Mouse (Mus musculus) macrophage (primary cell): ENCODE data around the gene Rpn1. TPM values are rescaled to one million over a fixed set of nuclear protein-coding genes. Genes with fewer than 3 reads are reported as not detected.

Experiments
- H3K27ac ChIP-seq: fragments of 350-480 bp; formaldehyde crosslinking; 2 replicates; pipeline ENCODE4 v1.9.0; 2021
- H3K36me3 ChIP-seq: fragments of 350-480 bp; formaldehyde crosslinking; 2 replicates; pipeline ENCODE4 v1.9.0; 2021; ENCODE audit errors: inconsistent target
- H3K4me3 ChIP-seq: fragments of 350-480 bp; formaldehyde crosslinking; 2 replicates; pipeline ENCODE4 v1.9.0; 2021; ENCODE audit errors: inconsistent target
- H3K79me2 ChIP-seq: fragments of 350-480 bp; formaldehyde crosslinking; 2 replicates; pipeline ENCODE4 v1.9.0; 2021; ENCODE audit errors: inconsistent target
- WGBS: methylation state at CpG from one replicate; pipeline ENCODE4 v1.1.7; 2026; ENCODE audit warnings: inconsistent platforms; ENCODE audit not compliant: missing documents; 5-methylcytosine and 5-hydroxymethylcytosine counted together
- polyA plus RNA-seq: library from polyadenylated mRNA; stranded (reverse); fragments of 250-400 nt; gene quantifications from 3 replicates; pipeline ENCODE4 v1.2.4, GENCODE M21; 2018; ENCODE audit warnings: inconsistent platforms

The Rpn1 gene
- polyA plus RNA-seq, 1 experiment from 2014 or later: 177 TPM

DNA sequence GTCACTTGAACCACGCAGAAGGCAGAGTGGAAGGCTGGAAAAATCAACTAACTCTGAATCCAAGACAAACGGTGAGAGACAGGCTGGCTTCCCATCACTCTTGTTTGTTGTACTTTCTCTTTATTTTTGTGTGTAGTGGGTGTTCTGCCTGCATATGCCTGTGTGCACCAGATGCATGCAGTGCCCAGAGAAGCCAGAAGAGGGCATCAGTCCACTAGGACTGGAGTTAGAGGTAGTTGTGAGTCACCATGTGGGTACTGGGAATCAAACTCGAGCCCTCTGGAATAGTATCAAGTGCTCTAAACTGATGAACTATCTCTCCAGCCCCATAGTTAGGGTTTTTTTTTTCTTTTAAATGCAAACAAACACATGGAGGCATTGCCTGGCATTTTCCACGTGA lies 67.1 kb downstream of the Rpn1 start:
- WGBS: 93% methylated on average over 4 of the region's 4 CpGs
- H3K79me2 ChIP-seq: no peaks in the 10 kb centered on the region
- no peak overlapping the region for H3K4me3 ChIP-seq
- H3K36me3 ChIP-seq: no peaks in the 10 kb centered on the region
- no peak overlapping the region for H3K27ac ChIP-seq

DNA sequence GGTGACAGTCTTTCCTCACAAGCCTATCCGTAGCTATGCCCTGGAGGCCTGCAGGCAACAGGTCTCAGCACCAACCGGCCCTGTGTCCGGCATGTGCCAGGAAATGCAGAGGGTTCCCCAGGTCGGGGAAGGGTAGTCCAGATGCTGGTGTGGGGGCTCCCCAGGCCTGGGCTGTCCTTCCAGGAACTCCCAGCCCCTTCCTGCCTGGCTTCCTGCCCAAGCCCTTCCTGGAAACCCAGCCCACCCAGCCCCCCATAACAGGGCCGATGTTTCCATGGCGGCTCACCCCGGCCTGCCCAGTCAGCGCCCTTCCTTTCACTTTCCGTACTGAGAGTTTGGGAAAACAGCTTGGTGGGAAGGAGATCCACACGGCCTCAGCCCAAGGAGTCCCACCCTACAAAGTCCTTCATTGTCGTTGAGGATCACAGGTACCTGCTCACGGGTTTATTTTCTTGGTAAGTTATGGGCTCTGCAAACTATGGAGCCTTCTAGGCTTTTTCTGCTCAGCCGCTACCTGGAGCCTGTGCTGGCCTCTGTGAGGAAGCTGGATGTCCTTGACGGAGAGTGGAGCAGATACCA lies 67.9 kb downstream of the Rpn1 start:
- no peaks in the 10 kb centered on the region for H3K79me2 ChIP-seq
- H3K36me3 ChIP-seq: no peaks in the 10 kb centered on the region
- no peak overlapping the region for H3K4me3 ChIP-seq
- 50% methylated on average over 14 of the region's 14 CpGs for WGBS
- H3K27ac ChIP-seq: no peak overlapping the region

DNA sequence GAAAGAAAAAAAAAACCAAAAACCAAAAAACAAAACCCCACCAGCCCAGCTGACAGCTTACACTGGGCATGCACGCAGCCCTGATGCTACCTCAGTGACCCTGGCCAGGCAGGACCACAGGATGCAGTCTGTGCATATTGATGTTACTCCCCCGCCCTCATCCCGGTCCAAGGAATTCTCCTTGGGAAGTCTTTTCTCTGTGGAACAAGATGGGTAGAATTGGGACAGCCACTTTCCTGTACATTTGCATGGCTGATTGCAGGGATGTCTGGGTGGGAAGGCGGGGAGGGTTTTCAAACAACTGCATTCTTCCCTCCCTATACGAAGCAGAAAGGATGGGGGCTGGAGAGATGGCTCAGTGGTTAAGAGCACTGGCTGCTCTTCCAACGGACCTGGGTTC lies 68.7 kb downstream of the Rpn1 start:
- H3K27ac ChIP-seq: no peak overlapping the region
- no peaks in the 10 kb centered on the region for H3K36me3 ChIP-seq
- no peak overlapping the region for H3K4me3 ChIP-seq
- 87% methylated on average over 6 of the region's 6 CpGs for WGBS
- no peaks in the 10 kb centered on the region for H3K79me2 ChIP-seq

Other genes starting within 250 kb of the Rpn1 start
- 2.6 to 20.2 TPM (median 3.1 TPM) in 3 replicates for gene Gm45140, start 248.7 kb upstream of the Rpn1 start, polyA plus RNA-seq
- 23.0 to 55.1 TPM (median 40.1 TPM) in 3 replicates for gene Isy1, start 245.7 kb upstream of the Rpn1 start, polyA plus RNA-seq
- gene Cnbp, start 233.4 kb upstream of the Rpn1 start, polyA plus RNA-seq: 127 to 335 TPM (median 146 TPM) in 3 replicates
- 36.1 to 45.7 TPM (median 37.8 TPM) in 3 replicates for gene Copg1, start 196.7 kb upstream of the Rpn1 start, polyA plus RNA-seq
- gene Hmces, start 170.5 kb upstream of the Rpn1 start, polyA plus RNA-seq: 7.1 to 9.6 TPM (median 7.4 TPM) in 3 replicates
- gene H1fx, start 102.8 kb upstream of the Rpn1 start, polyA plus RNA-seq: 0.20 to 0.32 TPM in 2 of 3 replicates, not detected in the other
- gene Rab7, start 39.2 kb upstream of the Rpn1 start, polyA plus RNA-seq: 571 to 1,341 TPM (median 733 TPM) in 3 replicates
- 0.34 to 0.56 TPM in 2 of 3 replicates, not detected in the other for gene Gata2, start 109.4 kb downstream of the Rpn1 start, polyA plus RNA-seq
- gene Dnajb8, start 137.8 kb downstream of the Rpn1 start, polyA plus RNA-seq: not detected in 3 replicates